Mouse (Mus musculus) v-Abl transformed pro-B cells (cell line): ENCODE data around the gene Fbxo5.

Experiments used
- in situ Hi-C, 2 experiments: fragments of 400-800 bp; cut with MboI; formaldehyde crosslinking; loops; one replicate each; pipeline ENCODE4 v1.15.1; 2025; ENCODE audit not compliant: unreplicated experiment in 2 of 2

The Fbxo5 gene

DNA sequence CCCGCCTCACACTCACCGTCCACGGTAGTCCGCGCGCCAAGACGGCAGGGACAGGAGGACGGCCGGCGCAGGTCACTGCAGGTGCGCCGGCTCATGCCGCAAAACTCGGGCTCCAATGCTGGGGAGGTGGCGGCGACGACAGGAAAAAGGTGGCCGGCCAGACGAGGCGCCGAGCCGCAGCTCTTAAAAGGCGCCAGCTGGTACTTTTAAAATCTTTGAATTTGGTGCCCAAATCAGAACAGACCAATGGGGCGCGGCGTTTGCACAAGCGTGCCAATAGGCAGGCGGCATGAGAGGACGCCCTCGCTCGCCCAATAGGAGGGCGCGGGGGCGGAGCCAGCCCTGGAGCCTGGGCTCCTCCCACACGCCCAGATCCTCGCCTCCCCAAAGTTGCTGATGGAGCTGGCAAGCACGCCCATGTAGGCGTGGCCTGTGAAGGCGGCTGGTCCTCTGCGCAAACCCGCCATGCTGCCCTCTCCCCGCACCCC, at the start of gene Fbxo5:
TSS of gene Fbxo5 (minus strand) at position 358 of the 488 bp plus-strand sequence.
- in situ Hi-C loops: loop anchor here (10.0 to 25.0 kb wide), 5 partner anchors 600 to 1982 kb away; partner anchors contain the start of genes Ginm1 (in 2 of the 2) and Ppil4 (in 2 of the 2)

DNA sequence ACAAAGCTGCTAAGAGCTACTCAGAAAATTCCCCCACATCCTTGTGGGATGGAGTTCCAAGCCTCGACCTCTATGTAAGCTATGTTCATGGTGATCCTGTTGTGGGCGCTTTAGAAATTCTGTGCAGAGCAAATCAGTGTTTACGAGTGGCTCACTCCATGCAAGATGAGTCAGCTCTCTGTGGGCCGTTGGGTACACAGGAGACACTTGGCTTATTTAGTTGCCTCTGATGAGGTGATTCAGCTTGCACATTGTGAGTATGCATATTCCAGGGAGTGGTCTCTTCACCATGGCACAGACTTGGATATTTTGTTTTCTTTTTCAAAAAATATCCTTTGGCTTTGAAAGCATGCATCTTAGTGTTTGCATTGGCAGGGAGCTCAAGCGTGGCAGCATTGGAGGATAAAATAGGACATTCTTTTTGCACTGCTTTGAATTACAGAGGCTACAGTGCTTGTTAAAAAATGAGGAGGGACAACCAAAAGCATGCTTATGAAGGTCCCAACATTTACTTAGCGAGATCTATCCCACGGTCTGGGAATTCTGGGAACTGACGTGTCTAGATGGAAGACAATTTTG, 48.0 kb upstream of the Fbxo5 start:
- in situ Hi-C loops: no loop called here

DNA sequence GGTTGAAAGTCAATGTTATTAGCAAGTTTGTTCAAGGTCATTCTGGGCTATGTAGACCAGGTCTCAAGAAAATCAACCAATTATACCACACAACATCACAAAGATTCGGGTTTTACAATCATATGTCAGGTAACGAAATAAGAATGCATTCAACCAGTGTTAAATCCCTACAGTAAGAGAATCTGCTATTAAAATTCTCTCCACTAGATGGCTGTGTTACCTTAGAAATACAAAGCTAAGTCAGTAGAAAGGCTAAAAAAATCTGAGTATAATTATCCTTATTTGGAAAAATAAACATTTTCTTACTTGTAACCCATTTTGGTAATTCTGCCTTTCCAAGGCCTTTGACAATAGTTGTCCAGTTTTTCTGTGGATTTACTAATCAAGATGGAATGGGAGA, 41.5 kb upstream of the Fbxo5 start:
- in situ Hi-C loops: loop anchor here in 1 of 2 experiments (5.0 kb wide), 1 partner anchor 365 kb away; no protein-coding TSS in a partner anchor

DNA sequence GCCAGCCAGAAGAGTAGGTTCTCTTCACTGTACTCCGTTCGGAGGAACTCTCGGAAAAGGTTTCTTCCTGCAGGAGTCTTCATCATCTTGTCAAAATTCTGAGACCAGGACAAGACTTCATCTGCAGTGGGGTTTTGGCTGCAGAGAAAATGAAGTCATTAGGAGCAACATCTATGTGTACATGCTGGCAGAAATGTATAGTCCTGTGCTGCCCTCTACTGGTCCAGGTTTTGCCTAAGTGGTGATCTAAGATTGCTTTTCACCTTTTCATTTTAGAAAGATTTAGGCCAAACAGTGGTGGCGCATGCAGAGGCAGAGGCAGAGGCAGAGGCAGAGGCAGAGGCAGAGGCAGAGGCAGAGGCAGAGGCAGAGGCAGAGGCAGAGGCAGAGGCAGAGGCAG, 36.0 kb upstream of the Fbxo5 start:
- in situ Hi-C loops: loop anchor here in 1 of 2 experiments (5.0 kb wide), 2 partner anchors 39 to 239 kb away; no protein-coding TSS in a partner anchor

DNA sequence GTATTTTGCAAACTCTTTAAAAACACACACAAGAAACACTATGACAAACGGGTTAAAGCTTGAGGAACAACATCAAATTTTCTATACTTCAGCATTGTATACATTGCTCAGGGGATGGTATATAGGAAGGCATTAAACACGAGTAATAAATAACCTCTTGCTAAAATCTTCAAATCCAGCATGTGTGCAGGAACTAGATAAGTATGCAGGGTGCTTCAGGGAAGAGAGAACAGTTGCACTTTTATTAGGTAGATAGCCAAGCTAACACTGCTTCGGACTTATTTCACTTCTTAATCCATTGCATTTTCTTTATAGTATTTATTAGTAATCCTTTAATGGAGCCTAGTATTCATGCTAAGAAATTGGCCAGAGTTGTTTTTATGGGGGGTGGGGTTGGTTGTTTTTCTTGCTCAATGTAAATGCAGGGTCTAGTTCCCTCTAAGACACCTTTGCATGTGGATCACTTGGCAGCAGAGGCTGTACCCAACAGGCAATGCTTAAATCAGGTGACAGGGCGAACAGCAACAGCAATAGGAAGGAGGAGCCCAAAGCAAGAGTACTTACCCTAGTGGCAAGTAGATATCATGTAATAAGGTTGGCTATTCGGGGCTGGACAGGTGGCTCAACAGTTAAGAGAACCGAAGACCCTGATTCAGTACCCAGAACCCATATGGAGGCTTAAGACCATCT, 21.1 kb upstream of the Fbxo5 start:
- in situ Hi-C loops: loop anchor here in 1 of 2 experiments (10.0 kb wide), 1 partner anchor 1852 kb away; the partner anchor contains the start of gene Mthfd1l

DNA sequence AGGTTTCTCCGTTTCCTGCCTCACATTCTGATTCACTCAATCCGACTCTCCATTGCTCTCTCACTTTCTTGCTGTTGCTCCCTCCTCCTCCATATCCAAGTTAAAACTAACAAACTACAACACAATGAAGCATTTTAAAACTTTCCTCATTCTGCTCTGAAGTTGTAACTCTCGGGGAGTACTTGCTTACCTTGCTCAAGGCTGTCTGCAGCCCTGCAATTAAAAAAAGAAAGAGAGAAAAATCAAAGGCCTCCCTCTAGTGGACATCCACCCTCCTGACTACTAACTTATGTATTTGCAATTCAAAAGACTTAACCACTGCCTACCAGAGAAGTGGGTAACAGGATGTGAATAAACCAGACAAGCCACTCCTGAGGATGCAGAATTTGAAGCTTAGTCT, 19.4 kb upstream of the Fbxo5 start:
- in situ Hi-C loops: loop anchor here (10.0 to 25.0 kb wide), 5 partner anchors 637 to 1963 kb away; partner anchors contain the start of genes Ginm1 (in 2 of the 2), Ppil4 (in 2 of the 2) and Mthfd1l (in 1 of the 2)

DNA sequence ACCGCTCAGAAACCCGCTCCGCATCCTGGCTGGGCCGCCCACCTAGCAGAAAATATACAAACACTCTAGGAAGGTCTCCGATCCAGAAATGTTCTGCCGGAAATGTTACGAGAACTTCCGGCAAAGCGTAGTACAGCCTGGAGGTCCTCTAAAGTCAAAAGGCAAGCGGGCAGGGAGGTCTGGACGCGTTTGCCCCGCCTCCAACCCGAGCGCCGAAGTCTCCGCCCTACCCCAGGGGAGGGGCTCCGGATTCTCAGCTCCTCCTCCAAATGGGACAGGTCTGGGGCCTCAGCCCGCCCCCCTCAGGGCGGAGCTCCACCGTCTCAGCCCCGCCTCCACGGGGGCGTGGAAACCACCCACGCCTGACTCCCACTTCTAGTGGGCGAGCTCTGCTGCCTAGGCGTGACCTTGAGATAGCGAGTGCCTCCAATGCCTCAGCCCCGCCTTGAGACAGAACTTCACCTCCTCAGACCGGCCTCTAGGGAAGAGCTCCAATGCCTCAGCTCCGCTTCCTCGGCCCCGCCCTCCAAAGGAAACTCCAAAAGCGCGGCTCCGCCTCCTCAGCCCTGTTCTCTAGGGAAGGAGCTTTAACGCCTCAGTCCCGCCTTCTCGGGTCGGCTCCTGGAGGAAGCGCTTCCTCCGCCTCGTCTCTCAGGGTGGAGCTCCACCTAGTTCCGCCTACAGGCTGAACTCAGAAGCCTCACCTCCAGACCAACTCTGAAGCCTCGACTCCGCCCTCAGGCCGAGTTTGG, 18.5 kb upstream of the Fbxo5 start, which contains the start of gene Mtrf1l:
TSS of gene Mtrf1l (minus strand) at position 171 of the 752 bp plus-strand sequence.
- in situ Hi-C loops: loop anchor here (10.0 to 25.0 kb wide), 5 partner anchors 637 to 1963 kb away; partner anchors contain the start of genes Ginm1 (in 2 of the 2), Ppil4 (in 2 of the 2) and Mthfd1l (in 1 of the 2)

DNA sequence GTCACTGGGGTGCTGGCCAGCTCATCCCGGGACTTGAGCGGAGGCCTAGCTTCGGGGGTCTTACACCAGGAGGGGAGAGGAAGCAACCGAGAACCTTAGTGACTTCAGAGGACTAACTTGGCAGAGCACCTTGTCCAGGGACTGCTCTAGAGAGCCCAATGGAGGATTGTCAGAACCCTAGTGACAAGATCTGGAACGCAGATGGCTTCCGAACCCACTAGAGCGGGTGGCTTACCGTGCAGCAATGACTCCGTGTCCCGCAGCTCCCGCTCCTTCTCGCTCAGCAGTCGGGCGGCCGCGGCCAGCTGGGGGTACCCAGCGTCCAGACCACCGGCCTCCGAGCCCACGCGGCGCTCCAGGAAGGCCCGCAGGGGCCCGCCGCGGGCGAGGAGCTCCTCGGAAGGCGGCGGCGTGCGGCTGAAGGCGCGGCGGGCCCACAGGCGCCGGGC, 17.9 kb upstream of the Fbxo5 start:
- in situ Hi-C loops: loop anchor here (10.0 to 25.0 kb wide), 5 partner anchors 636 to 1964 kb away; partner anchors contain the start of genes Ginm1 (in 2 of the 2), Ppil4 (in 2 of the 2) and Mthfd1l (in 1 of the 2)

DNA sequence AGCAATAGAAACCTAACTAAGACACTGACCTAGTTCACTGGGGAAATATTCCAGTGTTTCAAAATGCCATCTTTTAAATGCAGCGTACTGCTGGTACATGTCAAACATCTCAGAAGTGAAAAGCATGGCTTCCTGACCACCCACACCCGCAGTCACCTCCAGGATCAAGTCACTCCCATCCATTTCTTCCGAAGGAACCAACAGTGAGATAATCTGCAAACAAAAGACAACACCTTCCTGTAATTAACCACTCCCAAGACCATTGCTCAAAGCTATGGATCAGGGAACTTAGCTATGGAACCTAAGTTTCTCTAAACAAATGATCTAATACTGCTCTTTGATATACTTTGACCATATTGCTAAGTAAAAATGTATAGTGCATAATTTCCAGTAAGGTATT, 13.4 kb upstream of the Fbxo5 start:
- in situ Hi-C loops: loop anchor here (10.0 to 25.0 kb wide), 5 partner anchors 631 to 1969 kb away; partner anchors contain the start of genes Ginm1 (in 2 of the 2) and Ppil4 (in 2 of the 2)

DNA sequence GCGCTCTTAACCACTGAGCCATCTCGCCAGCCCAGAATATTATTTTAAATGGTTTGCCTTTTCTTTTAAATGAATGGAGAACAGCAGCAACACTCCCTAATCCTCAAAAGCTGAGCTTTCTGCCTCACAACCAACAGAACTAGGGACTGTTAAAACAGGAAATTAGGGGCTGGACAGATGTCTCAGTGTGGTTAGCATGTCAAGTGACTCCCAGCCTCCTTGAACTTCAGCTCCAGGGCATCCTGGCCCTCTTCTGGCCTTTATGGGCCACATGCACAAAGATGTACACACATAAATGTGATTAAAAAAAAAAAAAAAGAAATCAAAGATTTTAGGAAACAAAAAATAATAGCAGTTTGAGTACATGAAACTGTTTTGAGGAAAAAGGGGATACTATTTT, 10.6 kb upstream of the Fbxo5 start:
- in situ Hi-C loops: loop anchor here (10.0 to 25.0 kb wide), 5 partner anchors 629 to 1971 kb away; partner anchors contain the start of genes Ginm1 (in 2 of the 2) and Ppil4 (in 2 of the 2)

DNA sequence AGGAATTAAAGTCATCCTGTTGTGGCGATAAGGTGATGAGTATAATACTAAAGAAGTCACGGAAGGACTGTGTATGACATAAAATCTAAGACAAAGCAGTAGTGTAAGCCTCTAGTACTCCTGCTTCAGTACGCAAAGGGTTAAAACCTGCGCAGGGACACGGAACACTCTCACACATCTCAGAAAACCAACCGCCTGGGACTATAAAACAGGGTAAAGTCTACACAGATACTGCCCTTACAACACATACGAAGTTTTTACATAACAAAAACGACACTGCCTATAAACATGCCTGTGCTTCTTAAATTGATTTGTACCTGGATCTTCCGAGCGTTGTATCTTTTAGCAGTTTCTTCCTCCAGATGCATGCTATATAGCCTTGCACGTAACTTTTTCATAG, 8.3 kb upstream of the Fbxo5 start:
- in situ Hi-C loops: loop anchor here (10.0 to 25.0 kb wide), 5 partner anchors 626 to 1974 kb away; partner anchors contain the start of genes Ginm1 (in 2 of the 2) and Ppil4 (in 2 of the 2)

DNA sequence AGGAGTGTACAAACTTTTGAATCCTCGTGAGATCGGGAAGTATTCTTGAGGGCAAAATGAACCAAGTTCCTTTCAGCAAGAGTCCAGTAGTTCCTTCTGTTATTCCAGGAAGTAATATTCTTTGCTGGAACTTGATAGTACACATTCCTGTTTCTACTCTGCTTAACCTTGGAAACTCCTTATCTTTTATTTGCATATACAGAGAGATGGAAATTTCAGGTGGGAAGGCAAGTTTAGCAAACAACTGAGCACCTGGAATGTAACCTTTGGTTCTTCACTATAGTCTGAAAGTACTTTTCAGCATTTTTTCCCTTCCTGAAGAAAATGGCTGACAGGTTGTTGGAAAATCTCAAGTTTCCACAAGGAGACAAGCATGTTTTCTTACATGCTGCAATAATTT, 2.3 kb upstream of the Fbxo5 start:
- in situ Hi-C loops: loop anchor here (10.0 to 25.0 kb wide), 5 partner anchors 603 to 1980 kb away; partner anchors contain the start of genes Ginm1 (in 2 of the 2) and Ppil4 (in 2 of the 2)

DNA sequence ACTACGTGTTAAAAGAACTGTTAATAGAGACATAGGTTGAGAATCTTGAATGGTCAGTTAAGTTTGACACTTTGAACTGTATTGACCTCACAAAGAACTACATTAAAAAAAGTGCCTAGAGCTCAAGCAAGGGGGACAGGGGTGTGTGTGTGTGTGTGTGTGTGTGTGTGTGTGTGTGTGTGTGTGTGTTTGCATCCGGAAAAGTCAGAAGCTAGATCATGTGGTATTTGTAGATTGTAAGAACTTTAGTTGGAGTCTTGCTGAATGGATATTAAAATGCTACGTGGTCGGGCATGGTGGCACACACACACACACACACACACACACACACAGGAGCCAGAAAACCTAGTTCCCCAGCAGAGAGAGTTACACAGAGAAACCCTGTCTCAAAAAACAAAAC, 1.6 kb upstream of the Fbxo5 start:
- in situ Hi-C loops: loop anchor here (10.0 to 25.0 kb wide), 5 partner anchors 602 to 1980 kb away; partner anchors contain the start of genes Ginm1 (in 2 of the 2) and Ppil4 (in 2 of the 2)

DNA sequence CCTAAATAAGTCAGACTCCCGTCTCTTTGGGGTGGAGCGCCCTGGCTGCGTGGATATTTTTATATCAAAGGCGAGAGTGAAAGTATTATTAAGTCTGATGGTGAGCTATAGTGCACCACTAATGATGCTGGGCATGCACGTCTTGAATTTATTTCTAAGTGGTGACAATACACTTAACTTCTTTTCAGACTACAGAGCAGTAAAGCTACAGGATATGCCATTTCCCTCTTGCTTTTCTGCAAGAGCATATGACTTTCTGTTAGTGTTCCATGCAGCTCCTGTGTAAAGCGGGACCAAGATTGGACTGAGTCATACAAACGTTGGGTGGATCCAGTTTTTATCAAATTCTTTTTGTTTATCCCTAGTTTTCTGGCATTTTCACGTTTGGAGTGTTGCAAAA, 1.0 kb upstream of the Fbxo5 start:
- in situ Hi-C loops: loop anchor here (10.0 to 25.0 kb wide), 5 partner anchors 602 to 1981 kb away; partner anchors contain the start of genes Ginm1 (in 2 of the 2) and Ppil4 (in 2 of the 2)

DNA sequence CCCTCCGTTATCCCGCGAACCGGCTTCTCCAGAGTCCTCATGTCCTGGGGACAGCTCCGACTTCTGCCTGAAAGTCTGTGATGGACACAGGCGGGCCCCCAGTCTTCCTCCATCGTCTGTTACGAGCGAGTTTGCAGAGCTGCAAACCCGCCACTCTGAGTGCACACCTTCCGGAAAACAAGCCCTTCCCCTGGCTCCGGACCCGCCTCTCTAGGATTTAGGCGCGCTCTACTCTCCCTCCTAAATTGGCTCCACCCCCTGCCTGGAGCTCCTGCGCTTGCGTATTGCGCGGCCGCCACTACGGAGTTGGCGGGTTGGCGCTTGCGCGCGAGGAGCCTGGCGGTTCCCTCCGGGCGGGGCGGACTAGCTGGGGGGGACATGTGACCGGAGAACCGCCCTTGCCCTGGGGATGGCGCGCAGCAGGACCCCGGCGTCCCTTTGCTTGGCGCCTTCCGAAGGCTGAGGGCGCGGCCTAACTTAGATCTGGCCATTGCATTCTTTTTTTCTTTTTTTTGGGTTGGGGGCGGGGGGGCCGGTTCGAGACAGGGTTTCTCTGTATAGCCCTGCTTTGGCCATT, 419 bp upstream of the Fbxo5 start:
- in situ Hi-C loops: loop anchor here (10.0 to 25.0 kb wide), 5 partner anchors 601 to 1981 kb away; partner anchors contain the start of genes Ginm1 (in 2 of the 2) and Ppil4 (in 2 of the 2)

DNA sequence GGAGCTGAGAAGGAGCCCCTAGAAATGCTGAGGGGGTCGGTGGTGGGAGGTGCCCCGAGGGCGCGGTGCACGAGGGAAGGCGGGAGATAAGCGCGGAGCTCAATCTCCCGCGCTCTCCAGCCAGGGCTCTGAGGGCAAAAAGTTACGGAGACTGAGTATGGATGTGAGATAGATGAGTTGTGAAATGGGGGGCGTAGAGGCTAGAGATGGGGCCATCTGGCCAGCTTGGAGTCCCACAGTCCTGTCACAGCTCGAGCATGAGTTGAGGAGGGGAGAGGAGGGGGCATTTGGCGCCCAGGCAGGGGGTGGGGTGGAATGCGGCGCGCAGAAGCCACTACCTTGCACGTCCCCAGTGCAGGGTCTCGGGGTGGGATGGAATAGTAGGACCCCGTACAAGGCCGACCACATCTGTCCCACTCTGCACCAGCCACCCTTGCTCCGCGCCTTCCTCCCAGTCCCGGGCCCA, 676 bp downstream of the Fbxo5 start:
- in situ Hi-C loops: loop anchor here (5.0 to 25.0 kb wide), 6 partner anchors 38 to 1983 kb away; partner anchors contain the start of genes Ginm1 (in 2 of the 2) and Ppil4 (in 2 of the 2)

DNA sequence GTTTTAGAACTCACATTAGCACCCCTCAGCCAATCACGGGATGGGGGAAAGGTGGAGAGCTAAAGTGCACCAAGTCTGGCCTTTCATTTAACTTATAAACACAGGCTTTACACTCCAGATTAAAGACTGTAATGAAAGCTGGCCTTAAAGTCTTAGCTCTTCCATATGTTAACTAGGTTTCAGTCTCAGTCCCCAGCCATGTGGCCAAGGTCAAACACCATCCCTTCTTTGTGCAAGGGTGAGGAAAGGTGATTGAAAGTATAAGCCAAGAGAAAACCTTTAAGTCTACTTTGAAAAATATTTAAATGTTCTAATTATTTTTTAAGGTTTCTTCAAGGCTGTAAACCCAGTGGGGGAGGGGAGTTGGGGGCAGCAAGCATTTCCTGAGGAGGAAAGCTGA, 1.7 kb downstream of the Fbxo5 start:
- in situ Hi-C loops: loop anchor here (5.0 to 25.0 kb wide), 6 partner anchors 39 to 1984 kb away; partner anchors contain the start of genes Ginm1 (in 2 of the 2) and Ppil4 (in 2 of the 2)

DNA sequence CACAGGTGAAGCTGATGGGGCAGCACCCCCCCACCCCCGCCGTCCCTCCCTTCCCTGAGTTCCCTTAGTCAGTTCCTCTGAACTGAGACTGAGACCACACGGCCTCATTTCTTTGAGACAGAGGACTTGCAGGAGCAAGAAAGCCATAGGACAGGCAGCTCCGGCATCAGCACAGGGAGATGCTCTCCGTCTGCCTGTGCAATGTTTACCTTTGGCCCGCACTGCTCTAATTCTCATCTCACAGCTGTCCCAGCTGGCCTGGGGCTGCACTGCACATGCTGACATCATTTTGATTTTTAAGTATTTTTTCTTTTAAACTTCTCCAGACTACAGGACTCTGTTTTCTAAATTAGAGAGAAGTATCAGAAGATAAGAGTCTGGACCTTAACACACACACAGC, 2.5 kb downstream of the Fbxo5 start:
- in situ Hi-C loops: loop anchor here (5.0 to 25.0 kb wide), 6 partner anchors 39 to 1984 kb away; partner anchors contain the start of genes Ginm1 (in 2 of the 2) and Ppil4 (in 2 of the 2)
